Mouse (Mus musculus): ENCODE measurements around the gene Gm21762. TPM values are rescaled to one million over a fixed set of nuclear protein-coding genes. Genes with fewer than 3 reads are reported as not detected.
"Not testable (repeated sequence)": the region's sequence is repeated elsewhere in the genome, so short reads cannot be mapped to it uniquely, and the experiment has no call there.

Gene Gm21762
- not detected for total RNA-seq (2021)
- long read RNA-seq, result 0 reads

DNA sequence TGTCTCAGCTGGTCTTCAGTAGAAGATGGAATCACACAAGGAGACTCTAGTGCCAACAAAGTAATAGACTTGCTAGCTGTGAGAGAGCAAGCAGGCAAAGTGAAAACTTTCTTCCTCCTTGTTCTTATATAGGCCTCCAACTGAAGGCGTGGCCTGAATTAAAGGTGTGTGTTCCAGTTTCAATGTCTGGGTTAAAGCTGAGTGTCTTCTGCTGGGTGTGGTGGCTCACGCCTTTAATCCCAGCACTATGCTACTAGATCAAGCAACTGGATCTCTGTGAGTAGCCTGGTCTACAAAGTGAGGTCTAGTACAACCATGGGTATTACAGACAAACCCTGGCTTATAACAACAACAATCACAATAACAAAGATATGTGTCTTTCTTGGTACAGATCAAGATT lies at the start of gene Gm21762:
Gm21762 (minus strand) TSS at position 101 of the 400 bp plus-strand sequence.
- DNase-seq (ENCODE audit: low spot score in 2 of 2), result not testable (repeated sequence)

- not testable (repeated sequence) for DNase-seq (ENCODE audit: low spot score in 2 of 2)
These were observed 47.1 kb upstream of the Gm21762 start, which contains the start of gene AF067061 for GRCm38 (mm10) chr13:120262870-120263269. TSS of gene AF067061 (plus strand) at chr13:120263114.

GRCm38 (mm10) chr13:120259718-120260117 lies 44.0 kb upstream of the Gm21762 start:
- not testable (repeated sequence) for DNase-seq (ENCODE audit: low spot score in 2 of 2)

GRCm38 (mm10) chr13:120258817-120259658 lies 43.3 kb upstream of the Gm21762 start:
- not testable (repeated sequence) for DNase-seq (ENCODE audit: low spot score in 2 of 2)

DNA sequence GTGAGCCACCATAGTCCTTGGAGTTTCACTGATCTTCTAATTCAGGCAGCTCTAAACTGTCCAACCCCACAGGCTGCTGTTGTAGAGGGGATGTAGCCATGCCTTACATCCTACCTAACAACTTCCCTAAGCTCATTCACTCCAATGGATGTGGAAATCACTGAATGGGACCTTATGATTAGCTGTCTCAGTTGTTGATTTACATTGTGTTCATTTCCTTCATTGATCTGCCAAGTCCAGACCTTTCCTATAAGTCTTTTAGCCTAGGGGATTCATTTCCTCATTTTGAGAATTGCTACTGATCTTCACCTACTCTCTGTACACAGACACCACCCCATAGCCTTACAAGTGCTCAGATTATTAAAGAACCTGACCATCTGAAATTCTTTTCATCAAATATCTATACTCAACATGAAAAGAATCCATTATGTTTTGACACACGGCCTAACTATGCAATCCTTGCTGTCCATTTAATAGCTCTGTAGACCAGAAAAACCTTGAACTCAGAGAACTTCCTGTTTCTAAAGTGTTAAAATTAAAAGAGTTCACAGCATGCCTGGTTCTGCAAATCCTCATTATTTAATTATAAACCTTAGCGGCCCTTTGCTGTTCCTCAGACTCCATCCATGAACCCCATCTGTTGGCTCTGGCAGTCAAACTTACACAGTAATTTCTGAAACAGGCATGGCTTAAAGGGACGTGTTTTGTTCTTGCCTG lies 35.6 kb upstream of the Gm21762 start:
- not testable (repeated sequence) for DNase-seq (ENCODE audit: low spot score in 2 of 2)

DNA sequence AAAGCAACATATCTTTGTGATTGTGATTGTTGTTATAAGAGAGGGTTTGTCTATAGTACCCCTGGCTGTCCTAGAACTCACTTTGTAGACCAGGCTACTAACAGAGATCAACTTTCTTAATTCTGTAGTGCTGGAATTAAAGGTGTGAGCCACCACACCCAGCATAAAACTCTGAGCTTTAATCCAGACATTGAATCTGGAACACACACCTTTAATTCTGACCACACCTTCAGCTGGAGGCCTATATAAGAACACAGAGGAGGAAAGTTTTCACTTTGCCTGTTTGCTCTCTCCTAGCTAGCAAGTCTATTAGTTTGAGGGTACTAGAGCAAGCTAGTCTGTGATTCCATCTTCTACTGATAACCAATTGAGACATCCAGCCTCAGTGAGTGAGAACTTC lies 23.1 kb upstream of the Gm21762 start, which contains the start of gene Gm21731:
Gm21731 (plus strand) TSS at position 301 of the 400 bp plus-strand sequence.
- DNase-seq (ENCODE audit: low spot score in 2 of 2), result not testable (repeated sequence)

DNA sequence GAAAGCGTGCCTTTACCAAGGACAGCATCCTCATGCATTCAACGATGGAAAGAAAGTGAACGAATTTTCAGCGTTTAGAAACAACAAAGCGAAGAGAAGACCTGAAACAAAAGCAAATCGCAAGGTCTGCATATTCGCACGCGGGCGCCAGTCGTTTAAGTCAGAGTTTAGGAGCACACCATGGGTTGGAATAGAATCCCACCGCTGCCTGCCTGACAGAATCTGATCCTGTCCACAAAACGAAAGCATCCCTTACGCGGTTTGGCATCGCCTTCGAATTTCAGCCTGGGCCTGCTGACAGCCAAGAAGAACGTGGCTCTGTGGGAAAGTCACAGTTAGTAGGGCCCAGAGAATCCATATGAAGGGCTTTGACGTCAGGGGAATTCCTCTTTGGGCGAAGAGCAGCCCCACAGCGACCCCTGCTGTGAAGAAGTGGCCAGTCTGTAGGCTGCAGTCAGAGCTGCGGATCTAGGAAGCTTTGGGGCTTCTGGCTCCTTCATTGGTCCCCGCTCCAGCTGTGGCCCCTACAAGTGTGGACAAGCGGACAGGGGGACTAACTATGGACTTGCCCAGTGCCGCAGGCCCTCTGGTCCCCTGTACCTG lies 16.8 kb upstream of the Gm21762 start:
- not testable (repeated sequence) for DNase-seq (ENCODE audit: low spot score in 2 of 2)

DNA sequence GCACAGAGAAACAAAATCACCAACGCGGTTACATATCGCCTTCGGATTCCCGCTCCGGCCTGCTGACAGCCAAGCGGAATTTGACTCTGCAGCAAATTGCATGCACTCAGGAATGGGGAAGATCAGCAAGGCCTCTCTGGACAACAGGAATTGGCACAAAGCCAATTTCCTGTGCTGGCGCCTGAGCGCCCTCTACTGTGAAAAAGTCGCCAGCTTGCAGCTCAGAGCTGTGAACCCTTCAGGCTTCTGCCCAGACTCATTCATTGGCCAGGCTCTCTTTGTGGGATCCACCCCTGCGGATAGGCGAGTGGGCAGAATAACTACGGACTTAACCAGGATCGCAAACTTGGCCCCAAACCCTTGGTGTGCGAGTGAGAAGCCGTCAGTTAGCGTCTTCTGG lies 16.1 kb upstream of the Gm21762 start:
- DNase-seq (ENCODE audit: low spot score in 2 of 2), result not testable (repeated sequence)

- DNase-seq (ENCODE audit: low spot score in 2 of 2), result not testable (repeated sequence)
These were observed 7.4 kb upstream of the Gm21762 start for GRCm38 (mm10) chr13:120223012-120223659.

- DNase-seq (ENCODE audit: low spot score in 2 of 2), result not testable (repeated sequence)
These were observed 5.2 kb upstream of the Gm21762 start for GRCm38 (mm10) chr13:120220922-120221321.

DNA sequence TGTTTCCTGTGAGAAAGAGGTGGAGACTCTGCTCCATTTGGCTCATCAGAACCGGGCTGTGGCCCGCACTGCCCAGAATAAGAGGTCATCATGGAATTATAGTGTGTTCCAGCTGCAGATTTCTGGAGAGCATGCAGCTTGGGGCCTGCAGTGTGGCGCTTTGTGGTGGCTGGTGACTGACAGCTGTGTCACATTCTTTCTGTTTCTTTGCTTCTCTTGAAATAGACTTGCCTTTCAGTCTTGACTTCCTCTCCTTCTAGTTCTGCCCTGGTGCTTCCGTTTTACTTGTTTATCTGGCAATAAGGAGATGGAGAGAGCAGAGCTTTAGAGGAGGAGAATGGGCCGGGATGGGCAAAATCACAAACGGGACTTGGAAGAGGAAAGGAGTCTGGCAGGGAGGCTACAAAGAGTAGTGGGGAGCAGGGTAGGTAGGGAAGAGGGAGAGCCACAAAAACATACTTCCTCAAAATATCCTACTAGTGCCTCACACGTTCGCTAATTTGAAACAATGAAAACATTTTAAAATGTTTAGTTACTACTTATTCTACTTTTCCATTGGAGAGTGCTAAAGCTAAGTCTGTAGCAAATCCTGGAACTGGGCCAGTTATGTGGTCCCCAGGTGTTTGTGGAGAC lies 19.4 kb downstream of the Gm21762 start:
- DNase-seq (ENCODE audit: low spot score in 2 of 2), result not testable (repeated sequence)

- not testable (repeated sequence) for DNase-seq (ENCODE audit: low spot score in 2 of 2)
These were observed 43.6 kb downstream of the Gm21762 start, which contains the start of gene Gm21818 for GRCm38 (mm10) chr13:120172133-120172532. TSS of gene Gm21818 (plus strand) at chr13:120172433.

GRCm38 (mm10) chr13:120168301-120168700 lies 47.4 kb downstream of the Gm21762 start:
- not testable (repeated sequence) for DNase-seq (ENCODE audit: low spot score in 2 of 2)

Other genes with a start within 250 kb of the Gm21762 start
- gene Gm36079, start 188.9 kb downstream of the Gm21762 start, total RNA-seq (2021), result not detected
- under 1 TPM in 1 of 2 experiments, not detected in 1; 0.40 TPM for gene Gm21188, start 163.8 kb downstream of the Gm21762 start, total RNA-seq (2021)
- not detected for gene Gm20767, start 75.7 kb downstream of the Gm21762 start, total RNA-seq (2021)
- gene Gm21818, start 43.5 kb downstream of the Gm21762 start, total RNA-seq (2021), result not detected
- gene Gm21731, start 23.2 kb upstream of the Gm21762 start, total RNA-seq (2021), result not detected
- not detected for gene AF067061, start 47.2 kb upstream of the Gm21762 start, total RNA-seq (2021)
- not detected for gene BC147527, start 84.4 kb upstream of the Gm21762 start, total RNA-seq (2021)
- not detected for gene Tcstv3, start 100.9 kb upstream of the Gm21762 start, total RNA-seq (2021)

Measured in layer of hippocampus, adult 18-20 months (tissue).